Mouse (Mus musculus) forebrain, embryonic 11.5 days (tissue): Measurements from ENCODE around the gene Fut2. TPM values are rescaled to one million over a fixed set of nuclear protein-coding genes. Genes with fewer than 3 reads are reported as not detected.

ENCODE experiments used
- ATAC-seq: fragments of 200-750 bp; cut with Nextera tagmentation; replicated peaks from 2 replicates; pipeline ENCODE4 v1.8.0; 2017; ENCODE audit warnings: moderate TSS enrichment; ENCODE audit not compliant: low FRiP score
- DNase-seq: peaks from one replicate; pipeline ENCODE4 v3.0.0-alpha.2; 2017; ENCODE audit warnings: low spot score
- H3K27ac ChIP-seq: fragments of 300-500 bp; sonication (generic); 2 replicates; pipeline ENCODE4 v1.5.1; 2014; ENCODE audit warnings: low read depth, low read length
- H3K27me3 ChIP-seq: fragments of 300-500 bp; sonication (generic); 2 replicates; pipeline ENCODE4 v1.6.1; 2014; ENCODE audit warnings: mild to moderate bottlenecking, low read length, mixed read lengths; ENCODE audit not compliant: control insufficient read depth, insufficient read depth
- H3K36me3 ChIP-seq: fragments of 300-500 bp; sonication (generic); 2 replicates; pipeline ENCODE4 v1.6.1; 2014; ENCODE audit warnings: mild to moderate bottlenecking, low read length, moderate library complexity, mixed read lengths; ENCODE audit not compliant: control insufficient read depth, insufficient read depth
- H3K4me1 ChIP-seq: fragments of 300-500 bp; sonication (generic); replicated peaks from 2 replicates; pipeline ENCODE4 v1.6.1; 2014; ENCODE audit warnings: low read length, mixed read lengths; ENCODE audit not compliant: control insufficient read depth, insufficient read depth
- H3K4me2 ChIP-seq: fragments of 300-500 bp; sonication (generic); 2 replicates; pipeline ENCODE4 v1.6.1; 2014; ENCODE audit warnings: low read depth, mild to moderate bottlenecking, low read length, moderate library complexity, mixed read lengths; ENCODE audit not compliant: severe bottlenecking
- H3K4me3 ChIP-seq: fragments of 300-500 bp; sonication (generic); 2 replicates; pipeline ENCODE4 v1.5.1; 2014; ENCODE audit warnings: low read depth, low read length
- H3K9ac ChIP-seq: fragments of 300-500 bp; sonication (generic); 2 replicates; pipeline ENCODE4 v1.6.1; 2014; ENCODE audit warnings: low read length
- H3K9me3 ChIP-seq: fragments of 300-500 bp; sonication (generic); 2 replicates; pipeline ENCODE4 v1.6.1; 2016; ENCODE audit warnings: low read length, mixed read lengths; ENCODE audit not compliant: control insufficient read depth
- WGBS: fragments of 180-500 bp; shearing (Covaris S2); extraction: QIAGEN DNeasy Blood & Tissue Kit; methylation state at CpG from one replicate; pipeline ENCODE4 v1.1.7; 2014; 5-methylcytosine and 5-hydroxymethylcytosine counted together
- polyA plus RNA-seq: library from polyadenylated mRNA; unstranded; fragments of >200 nt; fragmentation: Nextera tagmentation; extraction: Ambion mirVana; gene quantifications from 2 replicates; pipeline ENCODE4 v1.2.1, GENCODE M21; 2014

Gene Fut2
- polyA plus RNA-seq, 1 experiment from 2014 or later = not detected

- Histone ChIP-seq H3K4me3 (peak within 1 kb of the TSS; percentile 32), H3K4me1 (peaks cover 10% of the 10 kb centered on the region)
Observed at GRCm38 (mm10) chr7:45699523-45700141, 33.4 kb upstream of the Fut2 start, which contains the start of gene Car11. Gene Car11 (plus strand): TSS chr7:45699843.

GRCm38 (mm10) chr7:45697894-45698293 is 31.7 kb upstream of the Fut2 start:
- WGBS = 82% methylated on average over 6 of the region's 7 CpGs
- no peaks in the 10 kb centered on the region for H3K36me3 ChIP-seq
- H3K9me3 ChIP-seq = no peaks in the 10 kb centered on the region
- ATAC-seq = no peak
- H3K4me3 ChIP-seq = no peak overlapping the region
- H3K27ac ChIP-seq = no peak overlapping the region
- H3K9ac ChIP-seq = no peak overlapping the region
- DNase-seq = no peak
- peaks cover 20% of the 10 kb centered on the region for H3K27me3 ChIP-seq
- H3K4me2 ChIP-seq = no peak overlapping the region
- peaks cover 7% of the 10 kb centered on the region for H3K4me1 ChIP-seq

More at GRCm38 (mm10) chr7:45699523-45700141, 33.4 kb upstream of the Fut2 start, which contains the start of gene Car11:
- under 1% methylated on average over 36 of the region's 36 CpGs for WGBS
- Histone ChIP-seq H3K9ac (peak within 1 kb of the TSS; percentile 62), H3K27ac (no peak within 1 kb of the TSS), H3K4me2 (peak within 1 kb of the TSS; percentile 70), H3K27me3 (peaks cover 20% of the 10 kb centered on the region), H3K9me3 (no peaks in the 10 kb centered on the region), H3K36me3 (no peaks in the 10 kb centered on the region)
- DNase-seq = peak; percentile 65
- no peak for ATAC-seq

- WGBS = 48% methylated on average over 6 of the region's 6 CpGs
- H3K4me1 ChIP-seq = peaks cover 4% of the 10 kb centered on the region
- H3K27me3 ChIP-seq = peaks cover 16% of the 10 kb centered on the region
- H3K9me3 ChIP-seq = no peaks in the 10 kb centered on the region
- no peaks in the 10 kb centered on the region for H3K36me3 ChIP-seq
- ATAC-seq (no peak), DNase-seq (no peak)
- no peak overlapping the region for H3K4me2 ChIP-seq
- H3K9ac ChIP-seq = no peak overlapping the region
- H3K27ac ChIP-seq = no peak overlapping the region
- H3K4me3 ChIP-seq = no peak overlapping the region
Observed at GRCm38 (mm10) chr7:45695098-45695497, 28.9 kb upstream of the Fut2 start.

GRCm38 (mm10) chr7:45693921-45694591 is 27.9 kb upstream of the Fut2 start, which contains the start of gene Sec1:
Gene Sec1 (minus strand): TSS chr7:45694402.
- Histone ChIP-seq H3K27me3 (peaks cover 6% of the 10 kb centered on the region), H3K4me1 (no peaks in the 10 kb centered on the region), H3K4me2 (no peak within 1 kb of the TSS), H3K9me3 (no peaks in the 10 kb centered on the region), H3K36me3 (no peaks in the 10 kb centered on the region), H3K27ac (no peak within 1 kb of the TSS), H3K9ac (no peak within 1 kb of the TSS), H3K4me3 (no peak within 1 kb of the TSS)
- WGBS = 90% methylated on average over 50 of the region's 50 CpGs
- ATAC-seq (no peak), DNase-seq (no peak)

GRCm38 (mm10) chr7:45692364-45692763 is 26.2 kb upstream of the Fut2 start:
- Histone ChIP-seq H3K36me3 (no peaks in the 10 kb centered on the region), H3K9me3 (no peaks in the 10 kb centered on the region), H3K9ac (no peak overlapping the region), H3K27ac (no peak overlapping the region), H3K27me3 (no peaks in the 10 kb centered on the region), H3K4me3 (no peak overlapping the region), H3K4me2 (no peak overlapping the region), H3K4me1 (no peaks in the 10 kb centered on the region)
- DNase-seq (no peak), ATAC-seq (no peak)
- WGBS = 92% methylated on average over 2 of the region's 2 CpGs

- H3K36me3 ChIP-seq = no peaks in the 10 kb centered on the region
- DNase-seq = no peak
- WGBS = 80% methylated on average over 11 of the region's 11 CpGs
- H3K9ac ChIP-seq = no peak overlapping the region
- no peak for ATAC-seq
- H3K27ac ChIP-seq = no peak overlapping the region
- H3K27me3 ChIP-seq = no peaks in the 10 kb centered on the region
- H3K4me3 ChIP-seq = no peak overlapping the region
- no peaks in the 10 kb centered on the region for H3K4me1 ChIP-seq
- H3K9me3 ChIP-seq = no peaks in the 10 kb centered on the region
- H3K4me2 ChIP-seq = no peak overlapping the region
Observed at GRCm38 (mm10) chr7:45689800-45690199, 23.6 kb upstream of the Fut2 start.

GRCm38 (mm10) chr7:45689099-45689498 is 22.9 kb upstream of the Fut2 start:
- no peak for ATAC-seq
- Histone ChIP-seq H3K36me3 (no peaks in the 10 kb centered on the region), H3K9ac (no peak overlapping the region), H3K4me1 (no peaks in the 10 kb centered on the region), H3K9me3 (no peaks in the 10 kb centered on the region), H3K27me3 (no peaks in the 10 kb centered on the region), H3K4me3 (no peak overlapping the region), H3K4me2 (no peak overlapping the region), H3K27ac (no peak overlapping the region)
- no peak for DNase-seq
- 71% methylated on average over 6 of the region's 6 CpGs for WGBS

GRCm38 (mm10) chr7:45686841-45687240 is 20.6 kb upstream of the Fut2 start:
- Histone ChIP-seq H3K27ac (no peak overlapping the region), H3K36me3 (no peaks in the 10 kb centered on the region), H3K27me3 (no peaks in the 10 kb centered on the region), H3K9ac (no peak overlapping the region), H3K4me1 (no peaks in the 10 kb centered on the region; the same call in 1 of the 2 replicates), H3K4me3 (no peak overlapping the region), H3K9me3 (no peaks in the 10 kb centered on the region), H3K4me2 (no peak overlapping the region)
- ATAC-seq (no peak), DNase-seq (no peak)
- WGBS = 81% methylated on average over 3 of the region's 3 CpGs
